Mouse (Mus musculus): Measurements from ENCODE around the gene Slc20a1. TPM values are rescaled to one million over a fixed set of nuclear protein-coding genes. Genes with fewer than 3 reads are reported as not detected.
A peak's percentile ranks its signal among the peaks of the same experiment; 100 is the strongest.

Slc20a1 gene
- polyA plus RNA-seq, 1 experiment from 2014 or later: 47.0 TPM

- Histone ChIP-seq H3K9ac (ENCODE audit: low read length) (peak overlapping the region; percentile 81), H3K36me3 (ENCODE audit: control insufficient read depth, insufficient read depth, low read length) (peaks cover 4% of the 10 kb centered on the region; the same call in 1 of the 2 replicates), H3K4me2 (ENCODE audit: low read depth, severe bottlenecking) (peak overlapping the region; percentile 94), H3K4me3 (ENCODE audit: low read depth, low read length) (peak overlapping the region; percentile 91), H3K27me3 (ENCODE audit: control insufficient read depth, insufficient read depth, low read length) (no peaks in the 10 kb centered on the region), H3K9me3 (ENCODE audit: control insufficient read depth, low read length) (no peaks in the 10 kb centered on the region), H3K27ac (replicated peaks; ENCODE audit: low read depth, low read length) (0 out of 2 replicates have a peak overlapping the region, but pooled peaks have one; percentile 84), H3K4me1 (ENCODE audit: control insufficient read depth, insufficient read depth, low read length) (peaks cover 13% of the 10 kb centered on the region; the same call in 1 of the 2 replicates)
- WGBS: 32% methylated on average over 31 of the region's 31 CpGs
- peak; percentile 27 for DNase-seq (ENCODE audit: low spot score)
- no peak for ATAC-seq (ENCODE audit: insufficient number of reproducible peaks, low FRiP score, low TSS enrichment, low read depth)
Observed at GRCm38 (mm10) chr2:129199328-129200085, 943 bp downstream of the Slc20a1 start.

GRCm38 (mm10) chr2:129205000-129205399 lies 6.4 kb downstream of the Slc20a1 start:
- Histone ChIP-seq H3K27me3 (ENCODE audit: control insufficient read depth, insufficient read depth, low read length) (no peaks in the 10 kb centered on the region), H3K9me3 (ENCODE audit: control insufficient read depth, low read length) (no peaks in the 10 kb centered on the region), H3K4me2 (ENCODE audit: low read depth, severe bottlenecking) (no peak overlapping the region), H3K36me3 (ENCODE audit: control insufficient read depth, insufficient read depth, low read length) (peaks cover 20% of the 10 kb centered on the region; the same call in 1 of the 2 replicates), H3K4me3 (ENCODE audit: low read depth, low read length) (no peak overlapping the region), H3K9ac (ENCODE audit: low read length) (no peak overlapping the region), H3K4me1 (ENCODE audit: control insufficient read depth, insufficient read depth, low read length) (peaks cover 5% of the 10 kb centered on the region; the same call in 1 of the 2 replicates), H3K27ac (replicated peaks; ENCODE audit: low read depth, low read length) (no peak overlapping the region)
- DNase-seq (ENCODE audit: low spot score): no peak
- no peak for ATAC-seq (ENCODE audit: insufficient number of reproducible peaks, low FRiP score, low TSS enrichment, low read depth)
- WGBS: 90% methylated on average over 6 of the region's 6 CpGs

DNA sequence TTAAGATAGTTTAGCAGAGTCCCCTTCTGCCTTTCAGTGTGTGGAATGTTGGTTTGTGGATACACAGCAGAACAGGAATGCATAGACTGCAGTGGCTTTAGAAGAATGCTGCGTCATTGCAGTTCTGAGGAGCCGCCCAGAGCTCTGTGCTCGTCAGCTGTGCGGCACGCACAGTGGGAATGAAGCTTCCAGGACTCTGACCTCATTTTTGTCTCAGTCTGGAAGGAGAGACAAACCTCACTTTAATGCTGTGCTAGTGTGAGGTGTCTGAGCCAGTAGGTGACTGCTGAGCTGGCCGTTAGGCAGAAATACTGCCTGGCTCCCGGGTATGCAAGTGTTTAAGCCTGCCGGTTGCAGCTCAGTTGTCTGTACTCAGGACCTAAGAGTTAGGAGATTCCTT lies 8.3 kb downstream of the Slc20a1 start:
- H3K27me3 ChIP-seq (ENCODE audit: control insufficient read depth, insufficient read depth, low read length): no peaks in the 10 kb centered on the region
- DNase-seq (ENCODE audit: low spot score) (no peak), ATAC-seq (ENCODE audit: insufficient number of reproducible peaks, low FRiP score, low TSS enrichment, low read depth) (no peak)
- 92% methylated on average over 8 of the region's 8 CpGs for WGBS
- H3K9me3 ChIP-seq (ENCODE audit: control insufficient read depth, low read length): no peaks in the 10 kb centered on the region
- no peak overlapping the region for H3K4me3 ChIP-seq (ENCODE audit: low read depth, low read length)
- H3K4me2 ChIP-seq (ENCODE audit: low read depth, severe bottlenecking): no peak overlapping the region
- H3K4me1 ChIP-seq (ENCODE audit: control insufficient read depth, insufficient read depth, low read length): no peaks in the 10 kb centered on the region
- no peak overlapping the region for H3K27ac ChIP-seq (replicated peaks; ENCODE audit: low read depth, low read length)
- H3K9ac ChIP-seq (ENCODE audit: low read length): no peak overlapping the region
- peaks cover 20% of the 10 kb centered on the region; the same call in 1 of the 2 replicates for H3K36me3 ChIP-seq (ENCODE audit: control insufficient read depth, insufficient read depth, low read length)

DNA sequence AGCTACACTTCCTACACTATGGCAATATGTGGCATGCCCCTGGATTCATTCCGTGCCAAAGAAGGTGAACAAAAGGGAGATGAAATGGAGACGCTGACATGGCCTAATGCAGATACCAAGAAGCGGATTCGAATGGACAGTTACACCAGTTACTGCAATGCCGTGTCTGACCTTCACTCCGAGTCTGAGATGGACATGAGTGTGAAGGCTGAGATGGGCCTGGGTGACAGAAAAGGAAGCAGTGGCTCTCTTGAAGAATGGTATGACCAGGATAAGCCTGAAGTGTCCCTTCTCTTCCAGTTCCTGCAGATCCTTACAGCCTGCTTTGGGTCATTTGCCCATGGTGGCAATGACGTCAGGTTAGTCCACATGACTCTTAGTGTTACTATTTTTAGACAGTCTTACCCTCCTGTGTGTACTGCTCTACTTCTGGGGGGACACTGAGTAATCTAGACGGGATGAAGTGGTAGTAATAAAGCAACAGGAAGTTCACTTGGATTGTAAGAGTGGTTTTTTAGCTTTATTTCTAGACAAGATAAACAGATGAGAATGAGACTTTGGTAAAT lies 9.7 kb downstream of the Slc20a1 start:
- no peaks in the 10 kb centered on the region for H3K27me3 ChIP-seq (ENCODE audit: control insufficient read depth, insufficient read depth, low read length)
- H3K27ac ChIP-seq (replicated peaks; ENCODE audit: low read depth, low read length): no peak overlapping the region
- no peaks in the 10 kb centered on the region for H3K4me1 ChIP-seq (ENCODE audit: control insufficient read depth, insufficient read depth, low read length)
- no peak for ATAC-seq (ENCODE audit: insufficient number of reproducible peaks, low FRiP score, low TSS enrichment, low read depth)
- no peak overlapping the region for H3K4me3 ChIP-seq (ENCODE audit: low read depth, low read length)
- no peak overlapping the region for H3K9ac ChIP-seq (ENCODE audit: low read length)
- H3K9me3 ChIP-seq (ENCODE audit: control insufficient read depth, low read length): no peaks in the 10 kb centered on the region
- peaks cover 20% of the 10 kb centered on the region; the same call in 1 of the 2 replicates for H3K36me3 ChIP-seq (ENCODE audit: control insufficient read depth, insufficient read depth, low read length)
- no peak overlapping the region for H3K4me2 ChIP-seq (ENCODE audit: low read depth, severe bottlenecking)
- no peak for DNase-seq (ENCODE audit: low spot score)
- WGBS: 92% methylated on average over 8 of the region's 8 CpGs

DNA sequence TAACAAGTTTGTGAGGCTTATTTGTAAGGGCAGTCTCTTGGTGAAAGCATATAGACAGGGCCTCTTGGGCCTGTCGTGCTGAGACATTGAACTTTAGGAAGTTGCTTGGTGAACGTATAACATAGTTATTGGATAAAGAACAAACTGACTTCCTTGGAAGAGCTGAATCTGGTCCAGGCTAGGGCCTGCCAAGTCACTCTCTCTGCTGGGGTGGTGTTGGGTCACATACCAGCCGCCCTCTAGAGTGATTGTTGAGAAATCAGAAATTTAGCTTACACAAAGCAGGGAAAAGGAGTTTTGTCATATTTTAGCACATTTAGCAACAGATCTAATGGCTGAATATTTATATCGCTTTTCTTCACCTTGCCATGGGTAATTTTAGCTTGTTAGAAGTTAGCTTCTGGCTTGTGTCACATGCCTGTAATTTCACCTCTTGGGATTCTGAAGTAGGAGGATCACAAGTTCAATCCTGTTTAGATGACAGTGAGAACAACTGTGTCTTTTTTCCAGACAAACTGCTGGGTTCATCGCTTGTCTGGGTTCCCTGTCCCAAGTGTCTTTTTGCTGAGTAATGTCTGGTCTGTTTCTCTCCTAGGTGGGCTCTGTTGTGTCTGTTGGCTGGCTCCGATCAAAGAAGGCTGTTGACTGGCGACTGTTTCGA lies 11.7 kb downstream of the Slc20a1 start:
- no peak for DNase-seq (ENCODE audit: low spot score)
- Histone ChIP-seq H3K27ac (replicated peaks; ENCODE audit: low read depth, low read length) (no peak overlapping the region), H3K4me2 (ENCODE audit: low read depth, severe bottlenecking) (no peak overlapping the region), H3K4me1 (ENCODE audit: control insufficient read depth, insufficient read depth, low read length) (no peaks in the 10 kb centered on the region), H3K4me3 (ENCODE audit: low read depth, low read length) (no peak overlapping the region), H3K9ac (ENCODE audit: low read length) (no peak overlapping the region), H3K27me3 (ENCODE audit: control insufficient read depth, insufficient read depth, low read length) (no peaks in the 10 kb centered on the region), H3K36me3 (ENCODE audit: control insufficient read depth, insufficient read depth, low read length) (peaks cover 14% of the 10 kb centered on the region; the same call in 1 of the 2 replicates), H3K9me3 (ENCODE audit: control insufficient read depth, low read length) (no peaks in the 10 kb centered on the region)
- 91% methylated on average over 8 of the region's 8 CpGs for WGBS
- no peak for ATAC-seq (ENCODE audit: insufficient number of reproducible peaks, low FRiP score, low TSS enrichment, low read depth)

- no peak overlapping the region for H3K27ac ChIP-seq (replicated peaks; ENCODE audit: low read depth, low read length)
- no peaks in the 10 kb centered on the region for H3K9me3 ChIP-seq (ENCODE audit: control insufficient read depth, low read length)
- H3K4me2 ChIP-seq (ENCODE audit: low read depth, severe bottlenecking): no peak overlapping the region
- peaks cover 11% of the 10 kb centered on the region; the same call in 1 of the 2 replicates for H3K36me3 ChIP-seq (ENCODE audit: control insufficient read depth, insufficient read depth, low read length)
- WGBS: 94% methylated on average over 4 of the region's 4 CpGs
- no peaks in the 10 kb centered on the region for H3K4me1 ChIP-seq (ENCODE audit: control insufficient read depth, insufficient read depth, low read length)
- ATAC-seq (ENCODE audit: insufficient number of reproducible peaks, low FRiP score, low TSS enrichment, low read depth): no peak
- no peak overlapping the region for H3K9ac ChIP-seq (ENCODE audit: low read length)
- H3K4me3 ChIP-seq (ENCODE audit: low read depth, low read length): no peak overlapping the region
- no peak for DNase-seq (ENCODE audit: low spot score)
- no peaks in the 10 kb centered on the region for H3K27me3 ChIP-seq (ENCODE audit: control insufficient read depth, insufficient read depth, low read length)
Observed at GRCm38 (mm10) chr2:129211255-129211654, 12.7 kb downstream of the Slc20a1 start.

DNA sequence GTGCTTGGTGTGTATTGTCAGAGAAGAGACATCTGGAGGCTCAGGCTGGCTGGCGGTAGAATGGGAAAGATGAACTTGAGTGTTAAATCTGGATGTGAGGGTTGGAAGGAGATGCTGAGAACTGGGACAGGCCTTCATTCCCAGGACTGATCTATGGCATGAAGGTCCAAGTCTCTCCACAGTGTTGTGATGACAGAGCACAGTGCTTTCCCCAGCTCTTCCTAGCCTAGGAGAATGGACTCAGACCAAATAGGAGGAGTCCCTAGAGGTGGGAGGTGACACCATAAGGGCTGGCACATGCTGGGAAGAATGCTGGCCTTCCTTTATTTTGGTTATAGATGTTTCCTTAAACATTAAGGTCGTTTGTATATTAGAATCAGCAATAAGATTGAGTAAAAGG lies 13.4 kb downstream of the Slc20a1 start:
- no peak overlapping the region for H3K4me3 ChIP-seq (ENCODE audit: low read depth, low read length)
- H3K4me2 ChIP-seq (ENCODE audit: low read depth, severe bottlenecking): no peak overlapping the region
- no peak overlapping the region for H3K27ac ChIP-seq (replicated peaks; ENCODE audit: low read depth, low read length)
- H3K9ac ChIP-seq (ENCODE audit: low read length): no peak overlapping the region
- H3K4me1 ChIP-seq (ENCODE audit: control insufficient read depth, insufficient read depth, low read length): no peaks in the 10 kb centered on the region
- H3K27me3 ChIP-seq (ENCODE audit: control insufficient read depth, insufficient read depth, low read length): no peaks in the 10 kb centered on the region
- no peak for DNase-seq (ENCODE audit: low spot score)
- no peak for ATAC-seq (ENCODE audit: insufficient number of reproducible peaks, low FRiP score, low TSS enrichment, low read depth)
- WGBS: 73% methylated on average over 2 of the region's 2 CpGs
- peaks cover 11% of the 10 kb centered on the region; the same call in 1 of the 2 replicates for H3K36me3 ChIP-seq (ENCODE audit: control insufficient read depth, insufficient read depth, low read length)
- no peaks in the 10 kb centered on the region for H3K9me3 ChIP-seq (ENCODE audit: control insufficient read depth, low read length)

- H3K4me2 ChIP-seq (ENCODE audit: low read depth, severe bottlenecking): no peak overlapping the region
- 92% methylated on average over 7 of the region's 7 CpGs for WGBS
- DNase-seq (ENCODE audit: low spot score) (no peak), ATAC-seq (ENCODE audit: insufficient number of reproducible peaks, low FRiP score, low TSS enrichment, low read depth) (no peak)
- H3K9me3 ChIP-seq (ENCODE audit: control insufficient read depth, low read length): no peaks in the 10 kb centered on the region
- peaks cover 10% of the 10 kb centered on the region; the same call in 1 of the 2 replicates for H3K36me3 ChIP-seq (ENCODE audit: control insufficient read depth, insufficient read depth, low read length)
- no peaks in the 10 kb centered on the region for H3K27me3 ChIP-seq (ENCODE audit: control insufficient read depth, insufficient read depth, low read length)
- peaks cover 1% of the 10 kb centered on the region; the same call in 1 of the 2 replicates for H3K4me1 ChIP-seq (ENCODE audit: control insufficient read depth, insufficient read depth, low read length)
- H3K27ac ChIP-seq (replicated peaks; ENCODE audit: low read depth, low read length): no peak overlapping the region
- H3K9ac ChIP-seq (ENCODE audit: low read length): no peak overlapping the region
- H3K4me3 ChIP-seq (ENCODE audit: low read depth, low read length): no peak overlapping the region
Observed at GRCm38 (mm10) chr2:129212566-129212965, 14.0 kb downstream of the Slc20a1 start.
